Mouse (Mus musculus): ENCODE data around the gene Hist1h1b. TPM values are rescaled to one million over a fixed set of nuclear protein-coding genes. Genes with fewer than 3 reads are reported as not detected.
"Not testable (repeated sequence)": the region's sequence is repeated elsewhere in the genome, so short reads cannot be mapped to it uniquely, and the experiment has no call there.

Gene Hist1h1b
- polyA plus RNA-seq, 1 experiment from 2014 or later = 8.1 TPM

DNA sequence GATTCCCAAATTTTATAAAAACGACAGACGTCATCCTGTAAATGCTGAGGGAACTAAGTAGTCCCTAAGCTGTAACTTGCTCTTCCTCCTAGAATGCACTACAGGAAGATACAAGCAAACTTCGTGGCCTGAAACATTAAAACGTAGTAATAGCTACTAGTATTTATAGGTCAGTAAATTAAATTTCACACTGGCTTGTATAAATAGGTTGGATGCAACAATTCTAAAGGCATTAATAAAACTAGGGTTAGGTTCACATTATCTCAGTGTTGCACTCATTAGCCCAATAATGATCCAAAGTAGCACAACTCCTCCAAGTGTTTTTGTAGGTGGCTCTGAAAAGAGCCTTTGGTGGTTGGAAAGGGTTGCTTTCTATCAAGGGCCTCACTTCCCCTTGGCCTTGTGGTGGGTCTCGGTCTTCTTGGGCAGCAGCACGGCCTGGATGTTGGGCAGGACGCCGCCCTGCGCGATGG, 27.3 kb downstream of the Hist1h1b start:
- no peak for ATAC-seq
- Histone ChIP-seq H3K4me2 (replicated peaks; ENCODE audit: low read depth) (peak overlapping the region; percentile 75), H3K36me3 (ENCODE audit: control insufficient read depth, insufficient read depth) (no peaks in the 10 kb centered on the region), H3K9me3 (ENCODE audit: control insufficient read depth) (no peaks in the 10 kb centered on the region), H3K27me3 (replicated peaks; ENCODE audit: control insufficient read depth, insufficient read depth, low read length) (no peaks in the 10 kb centered on the region), H3K4me3 (ENCODE audit: low read depth, low read length) (peak overlapping the region; percentile 42), H3K27ac (ENCODE audit: low read depth, low read length) (peak overlapping the region; percentile 74), H3K9ac (ENCODE audit: low read depth, low read length) (no peak overlapping the region), H3K4me1 (replicated peaks; ENCODE audit: control insufficient read depth, insufficient read depth, low read length) (no peaks in the 10 kb centered on the region)
- WGBS = 2% methylated on average over 10 of the region's 10 CpGs
- TF ChIP-seq CTCF (IDR thresholded peaks at IDR 0.05; ENCODE audit: low read depth) = no peak

DNA sequence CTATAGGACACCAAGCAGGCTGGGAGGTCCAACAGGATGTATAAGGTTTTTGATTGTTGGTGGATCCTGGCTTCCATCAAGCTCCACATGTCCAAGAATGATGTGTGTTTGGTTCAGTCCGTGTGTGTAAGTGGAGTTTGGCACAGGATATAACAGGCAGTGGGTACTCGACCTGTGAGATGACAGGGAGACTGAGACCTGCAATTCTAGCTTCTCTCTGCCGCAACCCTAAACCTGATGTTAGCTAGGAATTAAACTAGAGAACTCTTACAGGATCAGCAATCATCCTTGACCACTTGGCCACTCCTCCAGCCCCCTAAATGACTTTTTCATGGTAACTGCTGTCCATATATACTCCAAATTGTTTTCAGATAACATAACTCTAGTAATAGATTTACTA, 28.1 kb downstream of the Hist1h1b start:
- no peaks in the 10 kb centered on the region for H3K36me3 ChIP-seq (ENCODE audit: control insufficient read depth, insufficient read depth)
- H3K27ac ChIP-seq (ENCODE audit: low read depth, low read length) = no peak overlapping the region
- H3K9me3 ChIP-seq (ENCODE audit: control insufficient read depth) = no peaks in the 10 kb centered on the region
- H3K9ac ChIP-seq (ENCODE audit: low read depth, low read length) = no peak overlapping the region
- H3K4me1 ChIP-seq (replicated peaks; ENCODE audit: control insufficient read depth, insufficient read depth, low read length) = no peaks in the 10 kb centered on the region
- WGBS = 41% methylated on average over 3 of the region's 3 CpGs
- H3K4me3 ChIP-seq (ENCODE audit: low read depth, low read length) = no peak overlapping the region
- no peaks in the 10 kb centered on the region for H3K27me3 ChIP-seq (replicated peaks; ENCODE audit: control insufficient read depth, insufficient read depth, low read length)
- no peak for TF ChIP-seq CTCF (IDR thresholded peaks at IDR 0.05; ENCODE audit: low read depth)
- no peak overlapping the region for H3K4me2 ChIP-seq (replicated peaks; ENCODE audit: low read depth)
- ATAC-seq = no peak

DNA sequence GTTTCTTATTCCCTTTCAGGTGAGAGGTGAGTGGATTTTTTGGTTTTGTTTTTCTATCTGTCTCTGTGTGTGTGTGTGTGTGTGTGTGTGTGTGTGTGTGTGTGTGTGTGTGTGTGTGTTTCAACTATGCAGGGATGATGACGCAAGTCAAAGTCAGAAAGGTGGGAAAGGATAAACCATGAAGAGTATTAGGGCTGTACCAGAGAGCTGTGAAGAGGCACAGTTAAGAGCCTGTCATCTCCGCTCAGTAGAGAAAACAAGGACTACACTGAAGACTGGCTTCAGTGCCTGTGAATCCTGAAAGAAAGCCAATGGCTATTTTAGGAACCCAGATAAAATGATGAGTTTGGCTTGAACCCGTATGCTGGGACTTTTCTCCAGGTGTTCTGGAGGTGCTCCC, 28.6 kb downstream of the Hist1h1b start:
- H3K4me3 ChIP-seq (ENCODE audit: low read depth, low read length) = no peak overlapping the region
- H3K27me3 ChIP-seq (replicated peaks; ENCODE audit: control insufficient read depth, insufficient read depth, low read length) = no peaks in the 10 kb centered on the region
- no peaks in the 10 kb centered on the region for H3K9me3 ChIP-seq (ENCODE audit: control insufficient read depth)
- no peaks in the 10 kb centered on the region for H3K36me3 ChIP-seq (ENCODE audit: control insufficient read depth, insufficient read depth)
- no peaks in the 10 kb centered on the region for H3K4me1 ChIP-seq (replicated peaks; ENCODE audit: control insufficient read depth, insufficient read depth, low read length)
- no peak for ATAC-seq
- H3K27ac ChIP-seq (ENCODE audit: low read depth, low read length) = no peak overlapping the region
- WGBS = 76% methylated on average over 3 of the region's 3 CpGs
- H3K4me2 ChIP-seq (replicated peaks; ENCODE audit: low read depth) = no peak overlapping the region
- TF ChIP-seq CTCF (IDR thresholded peaks at IDR 0.05; ENCODE audit: low read depth) = no peak
- no peak overlapping the region for H3K9ac ChIP-seq (ENCODE audit: low read depth, low read length)

DNA sequence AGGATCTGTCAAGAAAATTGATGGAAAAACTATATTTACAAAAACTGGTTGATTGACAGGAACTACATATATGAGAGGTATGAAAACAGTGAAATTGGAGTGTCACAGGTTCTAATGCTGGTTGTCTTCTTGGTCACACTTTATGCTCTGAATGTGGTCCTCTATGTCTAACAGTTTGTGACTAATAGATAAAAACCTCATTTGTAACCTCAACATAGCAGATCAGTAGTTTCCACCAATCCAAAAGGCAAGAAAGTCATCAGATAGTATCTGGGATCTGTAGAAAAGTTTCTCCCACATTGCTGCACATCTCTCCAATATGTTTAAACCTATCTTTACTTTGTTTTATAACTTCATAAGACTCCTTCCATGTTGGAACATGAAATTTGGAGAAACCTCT, 29.0 kb downstream of the Hist1h1b start:
- Histone ChIP-seq H3K4me2 (replicated peaks; ENCODE audit: low read depth) (no peak overlapping the region), H3K9me3 (ENCODE audit: control insufficient read depth) (no peaks in the 10 kb centered on the region), H3K4me3 (ENCODE audit: low read depth, low read length) (no peak overlapping the region), H3K36me3 (ENCODE audit: control insufficient read depth, insufficient read depth) (no peaks in the 10 kb centered on the region), H3K27ac (ENCODE audit: low read depth, low read length) (no peak overlapping the region), H3K4me1 (replicated peaks; ENCODE audit: control insufficient read depth, insufficient read depth, low read length) (no peaks in the 10 kb centered on the region), H3K27me3 (replicated peaks; ENCODE audit: control insufficient read depth, insufficient read depth, low read length) (no peaks in the 10 kb centered on the region), H3K9ac (ENCODE audit: low read depth, low read length) (no peak overlapping the region)
- TF ChIP-seq CTCF (IDR thresholded peaks at IDR 0.05; ENCODE audit: low read depth) = no peak
- ATAC-seq = no peak

DNA sequence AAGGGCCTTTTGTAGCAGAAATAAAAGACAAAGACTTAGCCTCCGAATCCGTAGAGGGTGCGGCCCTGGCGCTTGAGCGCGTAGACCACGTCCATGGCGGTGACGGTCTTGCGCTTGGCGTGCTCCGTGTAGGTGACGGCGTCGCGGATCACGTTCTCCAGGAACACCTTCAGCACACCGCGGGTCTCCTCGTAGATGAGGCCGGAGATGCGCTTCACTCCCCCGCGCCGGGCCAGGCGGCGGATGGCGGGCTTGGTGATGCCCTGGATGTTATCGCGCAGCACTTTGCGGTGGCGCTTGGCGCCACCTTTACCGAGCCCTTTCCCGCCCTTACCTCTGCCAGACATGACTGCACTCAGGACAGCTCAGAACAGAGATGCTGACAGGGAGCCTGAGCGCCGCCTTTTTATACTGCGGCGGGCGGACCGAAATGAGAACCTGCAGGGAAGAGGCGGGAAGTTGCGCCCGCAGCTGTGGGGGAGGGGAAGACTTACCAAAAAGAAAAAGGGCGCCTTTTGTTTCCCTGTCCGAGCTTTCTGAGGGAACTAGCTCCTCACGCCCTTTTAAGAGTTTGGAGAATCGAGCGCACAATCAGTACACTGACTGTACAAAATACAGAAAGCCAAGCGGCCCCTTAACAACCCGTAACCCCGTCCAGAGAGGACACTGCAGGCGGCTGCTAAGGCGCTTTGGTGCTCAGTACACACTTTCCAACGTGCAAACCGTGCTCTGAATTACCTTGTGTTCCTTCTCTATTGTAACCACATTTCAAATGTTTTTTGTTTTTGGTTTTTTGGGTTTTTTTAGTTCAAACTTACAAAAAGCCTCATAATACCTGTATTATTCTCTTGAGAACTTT, 30.0 kb downstream of the Hist1h1b start, which contains the start of gene Hist1h4k:
Gene Hist1h4k (minus strand): TSS at position 347 of the 859 bp plus-strand sequence.
- not testable (repeated sequence) for H3K4me1 ChIP-seq (replicated peaks; ENCODE audit: control insufficient read depth, insufficient read depth, low read length); H3K9me3 ChIP-seq (ENCODE audit: control insufficient read depth); H3K36me3 ChIP-seq (ENCODE audit: control insufficient read depth, insufficient read depth); H3K27me3 ChIP-seq (replicated peaks; ENCODE audit: control insufficient read depth, insufficient read depth, low read length)
- Histone ChIP-seq H3K4me2 (replicated peaks; ENCODE audit: low read depth) (peak within 1 kb of the TSS; percentile 76), H3K9ac (ENCODE audit: low read depth, low read length) (peak within 1 kb of the TSS; percentile 23), H3K4me3 (ENCODE audit: low read depth, low read length) (peak within 1 kb of the TSS; percentile 46), H3K27ac (ENCODE audit: low read depth, low read length) (0 out of 2 replicates have a peak within 1 kb of the TSS, but pooled peaks have one; percentile 28)
- peak; percentile 66 for ATAC-seq
- under 1% methylated on average over 41 of the region's 56 CpGs for WGBS

DNA sequence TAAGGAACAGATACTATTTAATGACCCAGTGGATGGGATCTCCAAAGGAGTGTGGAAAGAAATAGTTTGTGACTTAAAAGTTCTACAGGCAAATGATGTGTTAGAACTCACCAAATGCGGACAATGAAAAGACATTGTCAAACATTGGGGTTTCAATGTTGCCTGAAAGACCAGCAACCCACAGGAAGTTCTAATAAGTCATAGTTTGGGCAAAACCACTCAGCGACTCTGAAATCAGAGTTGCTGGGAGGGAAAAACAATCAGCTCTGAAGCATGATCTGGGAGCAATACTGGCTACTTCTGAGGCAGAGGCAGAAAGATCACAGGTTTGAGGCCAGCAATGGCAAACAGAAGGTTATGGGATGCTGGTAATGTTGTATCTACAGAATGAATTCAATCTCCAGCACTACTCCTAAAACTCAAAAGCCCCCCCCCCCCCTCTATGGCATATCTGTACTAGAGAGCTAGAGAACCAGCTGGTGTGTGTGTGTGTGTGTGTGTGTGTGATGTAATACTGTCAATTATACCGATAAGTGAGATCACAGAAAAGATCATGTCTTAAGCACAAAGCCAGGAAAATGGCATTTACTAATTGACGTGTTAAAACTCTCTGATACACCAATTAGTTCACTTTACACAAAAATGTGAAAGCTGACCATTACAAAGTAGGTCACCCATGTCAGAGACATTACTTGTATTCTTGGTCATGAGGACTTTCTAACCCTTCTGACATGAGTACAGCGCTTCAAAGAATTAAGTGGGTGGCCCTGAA, 30.9 kb downstream of the Hist1h1b start:
- Histone ChIP-seq H3K36me3 (ENCODE audit: control insufficient read depth, insufficient read depth) (no peaks in the 10 kb centered on the region), H3K27me3 (replicated peaks; ENCODE audit: control insufficient read depth, insufficient read depth, low read length) (no peaks in the 10 kb centered on the region), H3K4me2 (replicated peaks; ENCODE audit: low read depth) (peak overlapping the region; percentile 76), H3K4me1 (replicated peaks; ENCODE audit: control insufficient read depth, insufficient read depth, low read length) (no peaks in the 10 kb centered on the region), H3K9ac (ENCODE audit: low read depth, low read length) (peak overlapping the region; percentile 23), H3K27ac (ENCODE audit: low read depth, low read length) (0 out of 2 replicates have a peak overlapping the region, but pooled peaks have one; percentile 28), H3K4me3 (ENCODE audit: low read depth, low read length) (peak overlapping the region; percentile 46), H3K9me3 (ENCODE audit: control insufficient read depth) (no peaks in the 10 kb centered on the region)
- 3% methylated on average over 5 of the region's 5 CpGs for WGBS
- no peak for ATAC-seq
- no peak for TF ChIP-seq CTCF (IDR thresholded peaks at IDR 0.05; ENCODE audit: low read depth)
